Comparison of ENCODE assay signal across 11 mouse cellular contexts in genomic region chrX:68839548-68840444, GRCm38 (mm10). TPM values are rescaled to one million over a fixed set of nuclear protein-coding genes. Genes with fewer than 3 reads are reported as not detected.
DNase-seq lines count a peak whose midpoint lies in the region; ATAC-seq and TF ChIP-seq lines count a peak whose summit lies in the region.
"Had no signal": no experiment of that assay in that cellular context is flagged by ENCODE, and none has a peak within 500 bp of the region (broad histone marks: within the 10 kb centered on the region; RNA-seq: fewer than 3 reads in every experiment).

No protein-coding gene starts in this region.

- H3K4me3 ChIP-seq in hindbrain, postnatal 0 days (ENCODE audit: low read length): no peak overlapping the region
- H3K4me3 ChIP-seq: embryonic facial prominence, embryonic 15.5 days had no signal

- H3K27me3 ChIP-seq in hindbrain, postnatal 0 days (ENCODE audit: insufficient read depth, low read length): no peaks in the 10 kb centered on the region
- H3K27me3 ChIP-seq: embryonic facial prominence, embryonic 15.5 days had no signal

- 33% methylated on average over 5 of the region's 5 CpGs for WGBS in hindbrain, postnatal 0 days

- no peak overlapping the region for H3K27ac ChIP-seq in hindbrain, postnatal 0 days
- H3K27ac ChIP-seq: embryonic facial prominence, embryonic 15.5 days had no signal

- DNase-seq in cerebellum, postnatal 14 days: peak; percentile 15 to 39
- DNase-seq in cerebellum, adult 11 months: no peak
- DNase-seq in right cerebral cortex, adult 18-20 months: peak; percentile 3
- DNase-seq in right cerebral cortex, postnatal 14 days: no peak
- DNase-seq in hindbrain, postnatal 0 days (ENCODE audit: low spot score): peak; percentile 72
- no peak for DNase-seq in natural killer cell, adult 2 months (ENCODE audit: low spot score in 2 of 2)
- no peak for DNase-seq in T-cell, adult 2 months (ENCODE audit: low spot score)
- no peak for DNase-seq in urinary bladder, postnatal 14 days (ENCODE audit: low spot score)
- DNase-seq: layer of hippocampus, adult 9-11 months had no signal

- no peaks in the 10 kb centered on the region for H3K36me3 ChIP-seq in hindbrain, postnatal 0 days (ENCODE audit: insufficient read depth, low read length)
- H3K36me3 ChIP-seq: embryonic facial prominence, embryonic 15.5 days had no signal

- H3K9ac ChIP-seq in hindbrain, postnatal 0 days (replicated peaks; ENCODE audit: low read length): no peak overlapping the region
- H3K9ac ChIP-seq: embryonic facial prominence, embryonic 15.5 days had no signal

- peak; percentile 49 for ATAC-seq in hindbrain, postnatal 0 days

- no peak overlapping the region for H3K4me2 ChIP-seq in hindbrain, postnatal 0 days (ENCODE audit: low read depth, low read length)
- H3K4me2 ChIP-seq: embryonic facial prominence, embryonic 15.5 days had no signal

- H3K9me3 ChIP-seq in hindbrain, postnatal 0 days (ENCODE audit: low read length): no peaks in the 10 kb centered on the region
- H3K9me3 ChIP-seq: embryonic facial prominence, embryonic 15.5 days had no signal

- H3K4me1 ChIP-seq in hindbrain, postnatal 0 days (ENCODE audit: insufficient read depth, low read length): no peaks in the 10 kb centered on the region
- H3K4me1 ChIP-seq: embryonic facial prominence, embryonic 15.5 days had no signal

- TF ChIP-seq CTCF in hindbrain, postnatal 0 days (IDR thresholded peaks at IDR 0.05; ENCODE audit: low read depth): peak; percentile 68

RNA-seq across cellular contexts. Expression of gene Gm14698, which starts 18.9 kb away (rescaled TPM):
- 0.47 and 2.9 TPM in 2 replicates for total RNA-seq in hindbrain, postnatal 0 days (2014; rRNA removed)
- polyA plus RNA-seq in hindbrain, postnatal 0 days (2015; fragmentation: Nextera tagmentation; extraction: Ambion mirVana): 2.3 and 2.5 TPM in 2 replicates

RNA-seq across cellular contexts. Expression of gene Gm6812, which starts 53.1 kb away (rescaled TPM):
- total RNA-seq in hindbrain, postnatal 0 days (2014; rRNA removed): not detected in 2 replicates
- polyA plus RNA-seq in hindbrain, postnatal 0 days (2015; fragmentation: Nextera tagmentation; extraction: Ambion mirVana): not detected in 2 replicates
- total RNA-seq: neutrophil, adult 5-6 weeks had no signal
- polyA plus RNA-seq: embryonic facial prominence, embryonic 15.5 days had no signal

Comparison
In these comparisons a context has a peak if more than half of its experiments do, and no peak if none do; other contexts are left out.
1. DNase-seq: peak in cerebellum, postnatal 14 days (2 of 2), right cerebral cortex, adult 18-20 months (single experiment) and hindbrain, postnatal 0 days (single experiment); none in cerebellum, adult 11 months (single experiment), right cerebral cortex, postnatal 14 days (single experiment), natural killer cell, adult 2 months (0 of 2), T-cell, adult 2 months (single experiment) and urinary bladder, postnatal 14 days (single experiment).